Comparison of ENCODE assay signal across 20 mouse cellular contexts in genomic region chr17:48434479-48434878, GRCm38 (mm10). TPM values are rescaled to one million over a fixed set of nuclear protein-coding genes. Genes with fewer than 3 reads are reported as not detected.
"Had no signal": no experiment of that assay in that cellular context is flagged by ENCODE, and none has a peak within 500 bp of the region (broad histone marks: within the 10 kb centered on the region; RNA-seq: fewer than 3 reads in every experiment).

No protein-coding gene starts in this region.

- H3K9me3 ChIP-seq: limb, embryonic 12.5 days; liver, embryonic 13.5 days; neural tube, embryonic 12.5 days; stomach, embryonic 15.5 days had no signal

- H3K36me3 ChIP-seq: limb, embryonic 12.5 days; liver, embryonic 13.5 days; neural tube, embryonic 12.5 days; stomach, embryonic 15.5 days had no signal

- DNase-seq: kidney, adult 18-20 months; kidney, postnatal 25 days; liver; liver, embryonic 13.5 days; liver, postnatal 0 days; lung, postnatal 36 days; midbrain, embryonic 14.5 days; right cerebral cortex, postnatal 4 days; thymus, adult 2 months; thymus, postnatal 25 days had no signal

- H3K4me3 ChIP-seq: limb, embryonic 12.5 days; liver, embryonic 13.5 days; neural tube, embryonic 12.5 days; stomach, embryonic 15.5 days had no signal

- H3K27me3 ChIP-seq: limb, embryonic 12.5 days; liver, embryonic 13.5 days; neural tube, embryonic 12.5 days; stomach, embryonic 15.5 days had no signal

- H3K4me2 ChIP-seq: limb, embryonic 12.5 days; liver, embryonic 13.5 days; neural tube, embryonic 12.5 days; stomach, embryonic 15.5 days had no signal

- H3K9ac ChIP-seq: limb, embryonic 12.5 days; liver, embryonic 13.5 days; liver, postnatal 0 days; neural tube, embryonic 12.5 days; stomach, embryonic 15.5 days had no signal

- H3K27ac ChIP-seq: limb, embryonic 12.5 days; liver, embryonic 13.5 days; neural tube, embryonic 12.5 days had no signal

- ATAC-seq: liver, postnatal 0 days; lung, postnatal 0 days had no signal

RNA-seq across cellular contexts. Expression of gene Apobec2, which starts 1.7 kb away (rescaled TPM):
- total RNA-seq: left cerebral cortex, postnatal 36 days; megakaryocyte progenitor cell, adult 5-6 weeks; monocyte, adult 5-6 weeks; neutrophil, adult 5-6 weeks had no signal

RNA-seq across cellular contexts. Expression of gene Tspo2, which starts 16.8 kb away (rescaled TPM):
- total RNA-seq: layer of hippocampus, postnatal 25 days; left cerebral cortex, postnatal 36 days had no signal
- polyA plus RNA-seq: testis, adult 2 months had no signal

RNA-seq across cellular contexts. Expression of gene Unc5cl, which starts 20.2 kb away (rescaled TPM):
- polyA plus RNA-seq: neural tube, embryonic 12.5 days had no signal
